Mouse (Mus musculus) lung, postnatal 0 days (tissue): Measurements from ENCODE around the gene Mob1a.

Source experiments
- CTCF ChIP-seq: IDR thresholded peaks from 2 replicates; pipeline ENCODE4 v1.5.1; 2016; ENCODE audit warnings: antibody characterized with exemption, mild to moderate bottlenecking
- EP300 ChIP-seq: IDR thresholded peaks from 2 replicates; pipeline ENCODE4 v1.6.1; 2016; ENCODE audit warnings: antibody characterized with exemption, mild to moderate bottlenecking, control low read depth

GRCm38 (mm10) chr6:83352666-83353410, 27.0 kb downstream of the Mob1a start:
- TF ChIP-seq EP300 (no peak), CTCF (no peak)
